Mouse (Mus musculus) embryonic facial prominence, embryonic 13.5 days (tissue): ENCODE results near the gene Smpdl3b. TPM values are rescaled to one million over a fixed set of nuclear protein-coding genes. Genes with fewer than 3 reads are reported as not detected.
A peak's percentile ranks its signal among the peaks of the same experiment; 100 is the strongest.
"Not testable (repeated sequence)": the region's sequence is repeated elsewhere in the genome, so short reads cannot be mapped to it uniquely, and the experiment has no call there.

Experiments
- ATAC-seq: fragments of 200-750 bp; cut with Nextera tagmentation; 2 replicates; pipeline ENCODE4 v1.8.0; 2017; ENCODE audit warnings: low read depth; ENCODE audit not compliant: insufficient number of reproducible peaks, insufficient read depth, low FRiP score, low TSS enrichment
- H3K27ac ChIP-seq: fragments of 300-500 bp; sonication (generic); 2 replicates; pipeline ENCODE4 v1.5.1; 2015; ENCODE audit warnings: moderate library complexity, mild to moderate bottlenecking, inconsistent platforms
- H3K27me3 ChIP-seq: fragments of 300-500 bp; sonication (generic); 2 replicates; pipeline ENCODE4 v1.6.1; 2015; ENCODE audit warnings: mild to moderate bottlenecking, inconsistent platforms
- H3K36me3 ChIP-seq: fragments of 300-500 bp; sonication (generic); 2 replicates; pipeline ENCODE4 v1.6.1; 2015; ENCODE audit warnings: mild to moderate bottlenecking, inconsistent platforms
- H3K4me1 ChIP-seq: fragments of 300-500 bp; sonication (generic); 2 replicates; pipeline ENCODE4 v1.6.1; 2015; ENCODE audit warnings: inconsistent platforms
- H3K4me2 ChIP-seq: fragments of 300-500 bp; sonication (generic); 2 replicates; pipeline ENCODE4 v1.6.1; 2015; ENCODE audit warnings: moderate library complexity, mild to moderate bottlenecking, inconsistent platforms
- H3K4me3 ChIP-seq: fragments of 300-500 bp; sonication (generic); 2 replicates; pipeline ENCODE4 v1.5.1; 2015; ENCODE audit warnings: mild to moderate bottlenecking, inconsistent platforms
- H3K9ac ChIP-seq: fragments of 300-500 bp; sonication (generic); 2 replicates; pipeline ENCODE4 v1.6.1; 2015; ENCODE audit warnings: mild to moderate bottlenecking, inconsistent platforms
- H3K9me3 ChIP-seq: fragments of 300-500 bp; sonication (generic); 2 replicates; pipeline ENCODE4 v1.6.1; 2016; ENCODE audit warnings: inconsistent platforms
- WGBS: fragments of 180-500 bp; shearing (Covaris S2); methylation state at CpG from one replicate; pipeline ENCODE4 v1.1.7; 2015; ENCODE audit warnings: mixed read lengths; 5-methylcytosine and 5-hydroxymethylcytosine counted together
- polyA plus RNA-seq: library from polyadenylated mRNA; unstranded; fragments of >200 nt; fragmentation: Nextera tagmentation; extraction: Ambion mirVana; gene quantifications from 2 replicates; pipeline ENCODE4 v1.2.1, GENCODE M21; 2015

The Smpdl3b gene
- polyA plus RNA-seq = 4.8 and 6.3 TPM in 2 replicates

DNA sequence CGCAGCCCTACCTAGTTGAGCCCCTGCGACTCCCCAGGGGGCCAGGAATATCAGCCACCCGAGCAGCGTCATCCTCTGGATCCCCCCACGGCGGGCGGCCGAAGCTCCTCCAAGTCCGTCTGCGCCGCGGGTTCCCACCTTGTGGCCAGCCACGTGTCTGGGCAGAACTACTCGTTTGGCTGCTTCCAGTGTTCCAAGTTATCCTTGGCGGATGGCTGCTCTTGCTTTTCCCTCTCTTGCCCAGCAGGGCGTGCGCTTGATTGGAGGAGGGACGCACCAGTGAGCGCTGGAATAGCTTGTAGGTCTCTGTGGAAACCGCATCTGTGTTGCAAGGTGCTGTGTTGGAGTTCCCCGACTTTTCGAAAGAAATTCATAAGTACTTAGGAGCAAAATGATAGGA is at the start of gene Smpdl3b:
Gene Smpdl3b, minus strand, starts transcription at position 279 of the 400 bp plus-strand sequence.
- peaks cover 7% of the 10 kb centered on the region; the same call in 1 of the 2 replicates for H3K4me1 ChIP-seq
- H3K27me3 ChIP-seq = peaks cover 10% of the 10 kb centered on the region
- peak within 1 kb of the TSS; percentile 77 for H3K9ac ChIP-seq
- peak within 1 kb of the TSS; percentile 51 for H3K4me3 ChIP-seq
- H3K4me2 ChIP-seq = peak within 1 kb of the TSS; percentile 92
- 1% methylated on average over 22 of the region's 22 CpGs for WGBS
- H3K9me3 ChIP-seq = no peaks in the 10 kb centered on the region
- no peak for ATAC-seq
- no peaks in the 10 kb centered on the region for H3K36me3 ChIP-seq
- H3K27ac ChIP-seq = no peak within 1 kb of the TSS

DNA sequence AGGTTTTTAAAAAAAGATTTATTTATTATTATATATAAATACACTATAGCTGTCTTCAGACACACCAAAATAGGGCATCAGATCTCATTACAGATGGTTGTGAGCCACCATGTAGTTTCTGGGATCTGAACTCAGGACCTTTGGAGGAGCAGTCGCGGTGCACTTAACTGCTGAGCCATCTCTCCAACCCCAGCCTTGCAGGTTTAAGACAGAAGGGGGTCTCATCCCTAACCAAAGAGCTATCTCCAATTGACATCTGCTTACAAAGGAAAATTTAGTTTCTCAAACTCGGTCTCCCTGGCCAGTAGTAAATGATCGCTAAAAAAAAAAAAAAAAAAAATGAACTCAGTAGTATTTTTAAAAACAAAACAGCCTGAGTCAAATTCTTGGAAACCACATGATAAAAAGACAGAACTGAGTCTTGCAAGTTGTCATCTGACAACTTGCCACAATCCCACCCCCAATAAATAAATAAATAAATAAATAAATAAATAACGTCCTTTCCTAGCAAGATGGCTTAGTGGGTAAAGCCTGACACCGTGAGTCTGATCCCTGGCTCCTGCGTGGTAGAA is 49.7 kb upstream of the Smpdl3b start:
- ATAC-seq = no peak
- Histone ChIP-seq H3K9me3 (peaks cover 9% of the 10 kb centered on the region; the same call in 1 of the 2 replicates), H3K4me2 (no peak overlapping the region), H3K27ac (no peak overlapping the region), H3K4me3 (no peak overlapping the region), H3K4me1 (no peaks in the 10 kb centered on the region), H3K27me3 (no peaks in the 10 kb centered on the region), H3K36me3 (no peaks in the 10 kb centered on the region), H3K9ac (no peak overlapping the region)
- 88% methylated on average over 7 of the region's 7 CpGs for WGBS

DNA sequence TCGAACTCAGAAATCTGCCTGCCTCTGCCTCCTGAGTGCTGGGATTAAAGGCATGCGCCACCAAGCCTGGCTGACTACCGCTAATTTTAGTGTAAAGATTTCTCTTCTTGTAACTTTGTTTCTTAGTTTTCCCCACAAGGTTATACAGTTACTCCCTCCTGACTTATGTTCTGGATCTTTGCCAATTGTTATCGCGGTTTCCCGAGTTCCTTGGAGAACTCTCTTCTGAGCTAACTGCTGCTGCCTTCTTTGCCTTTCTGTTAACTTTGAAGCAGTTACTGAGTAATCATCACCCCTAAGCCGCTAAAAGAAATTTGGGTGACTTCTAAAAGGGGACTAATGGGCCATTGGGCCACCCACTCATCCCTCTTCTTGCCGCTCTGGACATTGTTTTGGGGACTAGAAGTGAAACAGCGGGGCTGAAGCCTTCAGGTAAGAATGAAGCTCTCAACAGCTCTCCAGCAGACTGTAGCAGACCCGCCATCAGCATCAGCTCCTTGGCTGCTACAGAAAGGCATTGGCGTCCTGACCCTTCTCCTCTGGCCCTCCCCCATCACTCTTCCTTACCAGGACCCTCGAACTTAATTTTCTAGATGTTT is 48.6 kb upstream of the Smpdl3b start:
- Histone ChIP-seq H3K27ac (no peak overlapping the region), H3K9me3 (peaks cover 2% of the 10 kb centered on the region; the same call in 1 of the 2 replicates), H3K9ac (no peak overlapping the region), H3K4me1 (no peaks in the 10 kb centered on the region), H3K4me3 (no peak overlapping the region), H3K27me3 (no peaks in the 10 kb centered on the region), H3K4me2 (no peak overlapping the region), H3K36me3 (no peaks in the 10 kb centered on the region)
- WGBS = 82% methylated on average over 12 of the region's 12 CpGs
- no peak for ATAC-seq

DNA sequence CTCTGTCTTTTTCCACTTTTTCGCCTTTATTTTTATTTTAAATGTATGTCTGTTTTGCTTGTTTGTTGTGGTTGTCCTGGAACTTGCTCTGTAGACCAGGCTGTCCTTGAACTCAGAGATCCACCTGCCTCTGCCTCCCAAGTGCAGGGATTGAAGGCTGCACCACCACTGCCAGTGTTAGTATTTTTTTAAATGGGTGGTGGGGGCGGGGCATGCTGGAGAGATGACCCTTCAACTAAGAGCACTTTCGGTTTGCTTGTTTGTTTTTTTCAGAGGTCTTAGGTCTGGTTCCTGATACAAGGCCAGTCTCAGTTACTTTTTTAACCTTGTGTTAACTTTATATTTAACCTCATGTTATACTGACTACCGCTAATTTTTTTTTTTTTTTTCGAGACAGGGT is 48.1 kb upstream of the Smpdl3b start:
- no peaks in the 10 kb centered on the region for H3K9me3 ChIP-seq
- no peak overlapping the region for H3K4me2 ChIP-seq
- H3K27ac ChIP-seq = no peak overlapping the region
- WGBS = 80% methylated on average over 5 of the region's 5 CpGs
- no peaks in the 10 kb centered on the region for H3K27me3 ChIP-seq
- no peak for ATAC-seq
- no peak overlapping the region for H3K9ac ChIP-seq
- no peaks in the 10 kb centered on the region for H3K36me3 ChIP-seq
- no peaks in the 10 kb centered on the region for H3K4me1 ChIP-seq
- no peak overlapping the region for H3K4me3 ChIP-seq

DNA sequence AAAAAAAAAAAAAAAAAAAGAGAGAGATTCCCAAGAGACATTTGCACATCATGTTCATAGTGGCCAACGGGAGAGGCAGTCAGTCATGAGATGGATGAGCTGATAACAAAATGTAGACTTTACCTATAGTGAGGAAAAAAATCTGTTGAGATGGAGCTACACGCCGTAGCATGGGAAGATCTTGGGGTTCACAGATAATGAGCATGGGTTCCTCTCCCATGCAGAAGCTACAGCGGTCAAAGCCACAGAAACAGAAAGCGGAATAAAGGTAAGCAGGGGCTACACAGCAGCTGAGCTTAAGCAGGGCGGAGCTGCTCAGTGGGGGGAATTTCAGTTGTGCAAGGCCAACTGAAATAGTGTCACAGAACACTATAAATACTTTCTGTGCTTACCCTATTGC is 47.3 kb upstream of the Smpdl3b start:
- no peak overlapping the region for H3K27ac ChIP-seq
- no peaks in the 10 kb centered on the region for H3K4me1 ChIP-seq
- no peaks in the 10 kb centered on the region for H3K9me3 ChIP-seq
- no peaks in the 10 kb centered on the region for H3K27me3 ChIP-seq
- H3K9ac ChIP-seq = no peak overlapping the region
- H3K4me3 ChIP-seq = no peak overlapping the region
- H3K36me3 ChIP-seq = no peaks in the 10 kb centered on the region
- 88% methylated on average over 6 of the region's 6 CpGs for WGBS
- ATAC-seq = no peak
- no peak overlapping the region for H3K4me2 ChIP-seq

DNA sequence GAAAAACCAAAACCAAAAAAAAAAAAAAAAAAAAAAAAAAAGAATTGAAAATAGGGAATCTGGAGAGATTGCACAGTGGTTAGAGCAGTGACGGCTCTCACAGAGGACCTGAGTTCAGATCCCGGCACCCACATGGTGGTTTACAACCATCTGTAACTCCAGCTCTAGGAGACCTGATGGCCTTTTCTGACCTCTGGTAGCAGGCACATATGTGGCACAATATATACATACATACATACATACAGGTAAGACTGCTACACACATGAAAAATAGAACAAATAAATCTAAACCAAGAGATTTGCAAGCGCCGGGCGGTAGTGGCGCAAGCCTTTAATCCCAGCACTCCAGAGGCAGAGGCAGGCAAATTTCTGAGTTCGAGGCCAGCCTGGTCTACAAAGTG is 46.8 kb upstream of the Smpdl3b start:
- no peak overlapping the region for H3K9ac ChIP-seq
- no peaks in the 10 kb centered on the region for H3K4me1 ChIP-seq
- 97% methylated on average over 7 of the region's 7 CpGs for WGBS

DNA sequence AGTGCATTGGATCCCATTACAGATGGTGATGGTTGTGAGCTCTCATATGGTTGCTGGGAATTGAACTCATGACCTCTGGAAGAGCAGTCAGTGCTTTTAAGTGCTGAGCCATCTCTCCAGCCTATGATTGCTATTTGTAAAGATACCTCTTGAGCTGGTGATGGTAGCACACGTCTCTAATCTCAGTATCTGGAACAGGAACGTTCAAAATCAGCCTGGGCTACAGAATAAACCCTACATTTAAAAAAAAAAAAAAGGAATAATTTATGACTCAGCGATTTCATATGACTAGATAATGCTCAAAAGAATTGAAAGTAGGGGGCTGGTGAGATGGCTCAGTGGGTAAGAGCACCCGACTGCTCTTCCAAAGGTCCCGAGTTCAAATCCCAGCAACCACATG is 46.2 kb upstream of the Smpdl3b start:
- WGBS = 87% methylated on average over 5 of the region's 5 CpGs
- Histone ChIP-seq H3K27me3 (no peaks in the 10 kb centered on the region), H3K4me3 (no peak overlapping the region), H3K9ac (no peak overlapping the region), H3K4me1 (no peaks in the 10 kb centered on the region), H3K4me2 (no peak overlapping the region), H3K27ac (no peak overlapping the region), H3K9me3 (no peaks in the 10 kb centered on the region), H3K36me3 (no peaks in the 10 kb centered on the region)
- ATAC-seq = no peak

More for the DNA sequence above, 46.8 kb upstream of the Smpdl3b start:
- no peaks in the 10 kb centered on the region for H3K27me3 ChIP-seq
- no peak overlapping the region for H3K27ac ChIP-seq
- H3K4me3 ChIP-seq = no peak overlapping the region
- no peaks in the 10 kb centered on the region for H3K36me3 ChIP-seq
- no peaks in the 10 kb centered on the region for H3K9me3 ChIP-seq
- no peak for ATAC-seq
- no peak overlapping the region for H3K4me2 ChIP-seq

DNA sequence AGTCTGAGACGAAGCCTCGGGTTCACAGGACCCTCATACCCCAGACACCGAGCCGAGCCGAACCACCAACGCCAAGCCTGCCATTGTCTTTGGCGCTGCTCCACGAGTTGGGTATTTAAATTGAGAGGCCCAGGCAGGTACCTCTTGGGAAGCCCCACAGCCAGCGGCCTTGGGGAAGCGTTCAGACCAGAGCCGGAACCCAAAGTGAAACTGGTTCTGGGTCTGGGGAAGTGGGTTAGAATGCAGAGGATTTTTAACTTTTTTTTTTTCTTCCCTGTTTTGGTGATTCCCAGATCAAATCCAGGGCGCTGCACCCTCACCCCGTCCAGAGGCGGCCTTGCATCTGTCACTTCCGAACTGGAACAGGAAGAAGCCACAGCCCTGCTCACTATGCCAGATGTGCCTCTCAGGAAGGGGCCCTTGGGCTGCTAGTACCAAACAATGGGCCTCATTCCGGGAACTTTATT is 45.2 kb upstream of the Smpdl3b start:
- no peak for ATAC-seq
- Histone ChIP-seq H3K4me1 (no peaks in the 10 kb centered on the region), H3K4me2 (no peak overlapping the region), H3K4me3 (no peak overlapping the region), H3K27ac (no peak overlapping the region), H3K36me3 (no peaks in the 10 kb centered on the region), H3K27me3 (peaks cover 6% of the 10 kb centered on the region; the same call in 1 of the 2 replicates), H3K9ac (no peak overlapping the region), H3K9me3 (no peaks in the 10 kb centered on the region)
- 67% methylated on average over 16 of the region's 16 CpGs for WGBS

DNA sequence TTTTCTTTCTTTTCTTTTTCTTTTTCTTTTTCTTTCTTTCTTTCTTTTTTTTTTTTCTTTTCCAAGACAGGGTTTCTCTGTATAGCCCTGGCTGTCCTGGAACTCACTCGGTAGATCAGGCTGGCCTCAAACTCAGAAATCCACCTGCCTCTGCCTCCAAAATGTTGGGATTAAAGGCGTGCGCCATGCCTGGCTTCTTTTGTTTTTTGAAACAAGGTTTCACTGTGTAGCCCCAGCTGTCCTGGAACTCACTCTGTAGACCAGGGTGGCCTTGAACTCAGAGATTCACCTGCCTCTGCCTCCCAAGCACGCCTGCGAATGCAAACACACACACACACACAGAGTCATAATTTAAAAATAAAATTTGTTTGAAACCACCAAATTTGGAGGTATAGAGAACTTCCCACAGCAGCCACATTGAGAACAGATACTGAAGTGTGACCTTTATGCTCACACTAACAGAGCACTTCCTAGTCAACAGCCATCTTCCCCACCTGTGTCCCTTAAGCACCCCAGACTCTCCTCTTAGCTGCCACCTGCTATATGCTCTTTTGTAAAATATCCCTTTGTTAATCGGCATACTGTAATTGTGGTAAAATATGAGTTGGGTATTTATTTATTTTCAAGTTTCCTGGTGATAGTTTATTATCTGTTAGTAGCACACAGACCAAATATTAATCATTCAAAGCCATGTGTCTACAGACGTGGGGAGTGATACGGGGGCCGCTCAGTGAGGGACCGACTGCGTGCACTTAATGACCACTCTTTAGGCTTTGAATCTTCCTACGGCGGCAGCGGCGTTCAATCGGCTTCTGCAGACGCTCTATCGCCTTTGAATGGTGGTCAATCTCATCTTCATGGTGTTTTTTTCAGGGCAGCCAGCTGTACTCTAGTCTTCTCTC is 44.4 kb upstream of the Smpdl3b start:
- 89% methylated on average over 18 of the region's 18 CpGs for WGBS

DNA sequence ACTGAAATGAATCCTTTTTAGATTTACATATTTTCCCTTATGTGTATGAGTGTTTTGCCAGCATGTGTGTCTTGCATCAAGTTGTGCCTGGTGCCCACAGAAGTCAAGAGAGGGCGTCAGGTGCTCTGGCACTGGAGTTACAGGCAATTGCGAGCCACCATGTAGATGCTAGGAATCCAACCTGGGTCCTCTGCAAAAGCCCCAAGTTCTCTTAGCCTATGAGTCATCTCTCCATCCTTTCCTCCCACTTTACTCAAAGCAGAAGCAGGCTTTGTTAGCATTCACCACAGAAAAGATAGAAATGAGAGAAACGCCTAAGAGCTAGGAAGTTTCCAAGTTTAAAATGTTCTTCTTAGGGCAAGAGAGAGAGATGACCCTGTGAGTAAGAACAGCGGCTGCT is 42.8 kb upstream of the Smpdl3b start:
- WGBS = 88% methylated on average over 4 of the region's 4 CpGs
- no peak overlapping the region for H3K9ac ChIP-seq
- H3K9me3 ChIP-seq = no peaks in the 10 kb centered on the region
- no peak overlapping the region for H3K27ac ChIP-seq
- H3K36me3 ChIP-seq = no peaks in the 10 kb centered on the region
- H3K4me2 ChIP-seq = no peak overlapping the region
- peaks cover 25% of the 10 kb centered on the region for H3K27me3 ChIP-seq
- no peak for ATAC-seq
- H3K4me1 ChIP-seq = peaks cover 5% of the 10 kb centered on the region; the same call in 1 of the 2 replicates
- no peak overlapping the region for H3K4me3 ChIP-seq

More for the DNA sequence above, 44.4 kb upstream of the Smpdl3b start:
- Histone ChIP-seq H3K4me1 (no peaks in the 10 kb centered on the region), H3K4me3 (no peak overlapping the region), H3K27me3 (peaks cover 10% of the 10 kb centered on the region), H3K36me3 (no peaks in the 10 kb centered on the region), H3K27ac (no peak overlapping the region), H3K9me3 (no peaks in the 10 kb centered on the region), H3K9ac (no peak overlapping the region), H3K4me2 (no peak overlapping the region)
- ATAC-seq = no peak

DNA sequence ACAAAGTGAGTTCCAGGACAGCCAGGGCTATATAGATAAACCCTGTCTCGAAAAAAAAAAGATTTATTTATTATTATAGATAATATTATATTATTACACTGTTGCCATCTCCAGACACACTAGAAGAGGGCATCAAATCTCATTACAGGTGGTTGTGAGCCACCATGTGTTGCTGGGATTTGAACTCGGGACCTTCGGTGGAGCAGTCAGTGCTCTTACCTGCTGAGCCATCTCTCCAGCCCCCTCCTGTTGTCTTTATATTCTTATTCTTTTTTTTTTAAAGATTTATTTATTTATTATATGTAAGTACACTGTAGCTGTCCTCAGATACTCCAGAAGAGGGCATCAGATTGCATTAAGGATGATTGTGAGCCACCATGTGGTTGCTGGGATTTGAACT is 41.6 kb upstream of the Smpdl3b start:
- not testable (repeated sequence) for H3K4me2 ChIP-seq, H3K9ac ChIP-seq, H3K27ac ChIP-seq, H3K4me1 ChIP-seq, H3K36me3 ChIP-seq, H3K4me3 ChIP-seq, H3K9me3 ChIP-seq, ATAC-seq
- peaks cover 33% of the 10 kb centered on the region for H3K27me3 ChIP-seq
- 82% methylated on average over 3 of the region's 3 CpGs for WGBS
